Mouse (Mus musculus): ENCODE data around the gene Rab4b.

GRCm38 (mm10) chr7:27185986-27186385 lies 7.3 kb upstream of the Rab4b start:
- TF ChIP-seq CTCF (IDR thresholded peaks at IDR 0.05; ENCODE audit: insufficient read depth, low read length) (no peak), POLR2A (IDR thresholded peaks at IDR 0.05; ENCODE audit: borderline replicate concordance, extremely low read depth, low read depth, low read length) (no peak)
